Mouse (Mus musculus): ENCODE results near the gene Tnfaip8l3. TPM values are rescaled to one million over a fixed set of nuclear protein-coding genes. Genes with fewer than 3 reads are reported as not detected.

Gene Tnfaip8l3
- total RNA-seq (2021), result under 1 TPM; 0.19 to 0.33 TPM

GRCm38 (mm10) chr9:54068032-54068649 lies at the start of gene Tnfaip8l3:
TSS of gene Tnfaip8l3 (minus strand) at chr9:54068388.
- peak; percentile 17 to 28 for DNase-seq
- intact Hi-C loops (cut with DNase I), result no loop called here

DNA sequence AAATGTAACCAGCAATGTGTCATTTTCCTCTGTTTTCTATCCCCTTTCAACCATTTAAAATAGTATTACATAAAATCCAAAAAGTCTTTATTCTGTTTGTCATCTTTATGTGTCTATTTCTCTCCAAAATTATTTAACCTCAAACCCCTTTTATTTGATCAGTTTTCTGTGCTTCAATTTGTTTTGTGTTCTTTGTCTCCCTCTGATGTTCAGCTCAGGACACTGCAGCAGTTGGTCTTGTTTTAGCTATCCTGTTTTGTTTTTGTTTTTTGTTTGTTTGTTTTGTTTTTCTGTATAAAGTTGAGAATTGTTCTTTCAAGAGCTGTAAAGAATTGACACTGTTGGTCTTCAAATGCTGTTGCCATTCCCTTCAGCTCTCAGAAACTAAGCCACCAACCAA lies 44.5 kb upstream of the Tnfaip8l3 start:
- DNase-seq, result no peak
- intact Hi-C loops (cut with DNase I), result loop anchor here (1.0 to 5.0 kb wide), 3 partner anchors 121 to 280 kb away; no protein-coding TSS in a partner anchor

GRCm38 (mm10) chr9:54098636-54099035 lies 30.4 kb upstream of the Tnfaip8l3 start:
- intact Hi-C loops (cut with DNase I), result no loop called here
- no peak for DNase-seq

DNA sequence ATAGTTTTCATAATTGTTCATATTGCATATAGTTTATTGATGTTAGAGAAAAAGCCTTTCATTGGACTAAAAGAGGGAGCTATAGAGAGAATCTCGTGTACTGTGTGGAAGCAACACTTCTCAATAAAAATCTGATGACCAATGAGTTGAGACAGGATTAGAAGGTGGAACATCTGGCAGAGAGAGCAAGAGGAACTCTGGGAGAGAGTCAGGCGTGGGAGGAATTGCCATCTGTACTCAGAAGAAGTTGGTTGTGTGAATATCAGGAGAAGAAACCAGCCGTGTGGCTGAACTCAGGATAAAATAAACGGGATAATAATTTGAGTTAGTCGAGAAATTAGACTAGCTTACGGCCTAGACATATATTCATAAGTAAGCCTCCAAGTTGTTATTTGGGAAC lies 28.9 kb upstream of the Tnfaip8l3 start:
- intact Hi-C loops (cut with DNase I), result no loop called here
- no peak for DNase-seq

DNA sequence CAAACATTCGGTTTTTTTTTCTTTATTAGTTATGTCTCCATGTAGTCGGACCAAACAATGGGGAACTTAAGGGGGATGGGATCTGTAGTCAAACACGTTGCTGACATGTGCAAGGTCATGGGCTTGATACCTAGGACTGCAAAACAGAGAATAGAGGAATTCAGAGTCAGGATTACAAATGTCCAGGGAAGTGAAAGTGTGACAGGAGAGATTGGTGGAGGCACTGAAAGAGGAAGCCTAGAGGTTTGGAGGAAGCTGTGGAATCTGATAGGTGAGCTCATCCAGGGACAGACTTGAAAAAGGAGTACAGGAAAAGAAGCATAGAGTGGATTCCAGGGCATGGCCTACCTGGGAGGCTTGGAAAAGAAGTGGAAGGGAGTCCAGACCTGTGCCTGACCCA lies 16.1 kb upstream of the Tnfaip8l3 start:
- intact Hi-C loops (cut with DNase I), result no loop called here
- DNase-seq, result no peak

GRCm38 (mm10) chr9:54077740-54078139 lies 9.6 kb upstream of the Tnfaip8l3 start:
- no peak for DNase-seq
- intact Hi-C loops (cut with DNase I), result no loop called here

DNA sequence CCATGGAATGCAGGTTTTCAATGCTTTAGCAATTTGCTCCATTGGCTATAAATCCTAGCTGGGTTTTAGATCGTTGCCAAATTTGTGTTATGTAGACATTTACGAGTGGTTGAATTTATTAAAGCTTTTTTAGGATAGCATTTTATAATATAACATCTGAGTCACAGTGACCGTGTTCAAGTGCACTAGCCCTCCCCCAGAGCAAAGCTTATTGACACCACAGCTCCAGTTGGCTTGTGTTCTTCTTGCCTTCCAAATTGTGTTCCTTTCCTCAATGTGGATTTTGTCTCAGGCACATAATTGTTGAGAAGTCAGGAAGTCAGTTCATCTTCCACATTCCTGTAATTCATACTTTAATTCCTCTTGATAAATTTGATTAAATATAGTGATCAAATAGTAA lies 6.7 kb upstream of the Tnfaip8l3 start:
- DNase-seq, result no peak
- intact Hi-C loops (cut with DNase I), result no loop called here

GRCm38 (mm10) chr9:54073688-54074087 lies 5.5 kb upstream of the Tnfaip8l3 start:
- intact Hi-C loops (cut with DNase I), result no loop called here

DNA sequence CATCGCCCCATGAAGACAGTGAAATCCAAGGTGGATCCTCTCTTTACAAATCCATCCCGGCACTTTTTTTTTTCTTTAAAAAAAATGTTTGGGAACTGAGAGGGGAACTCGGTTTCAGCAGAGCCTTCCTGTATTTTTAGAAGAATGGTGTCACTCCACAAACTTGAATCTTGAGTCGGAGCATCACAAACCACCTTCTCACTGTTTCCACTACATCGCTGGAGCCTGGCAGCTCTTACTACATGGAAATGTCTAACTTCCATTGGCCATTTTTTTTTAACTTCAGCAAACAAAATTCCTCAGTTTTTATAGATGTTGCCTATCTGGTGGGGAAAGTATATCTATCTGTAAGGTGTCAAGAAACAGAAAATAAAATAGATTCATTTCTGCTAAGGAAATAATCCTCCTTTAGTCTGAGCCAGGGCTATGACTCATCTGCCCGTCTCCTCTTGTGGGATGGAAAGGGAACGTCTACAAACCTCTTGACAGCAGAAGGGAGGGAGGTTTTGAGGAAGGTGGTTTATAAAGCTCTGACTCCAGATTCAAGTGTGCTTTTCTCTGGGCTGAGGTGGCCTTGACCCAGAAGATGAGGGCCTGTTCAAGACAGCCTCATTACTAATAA lies 3.4 kb upstream of the Tnfaip8l3 start:
- no peak for DNase-seq
- intact Hi-C loops (cut with DNase I), result no loop called here

More at GRCm38 (mm10) chr9:54073688-54074087, 5.5 kb upstream of the Tnfaip8l3 start:
- DNase-seq, result no peak

GRCm38 (mm10) chr9:54069204-54069603 lies 1.0 kb upstream of the Tnfaip8l3 start:
- no peak for DNase-seq
- intact Hi-C loops (cut with DNase I), result no loop called here

GRCm38 (mm10) chr9:54068777-54069176 lies 589 bp upstream of the Tnfaip8l3 start:
- peak; percentile 77 for DNase-seq
- intact Hi-C loops (cut with DNase I), result no loop called here

DNA sequence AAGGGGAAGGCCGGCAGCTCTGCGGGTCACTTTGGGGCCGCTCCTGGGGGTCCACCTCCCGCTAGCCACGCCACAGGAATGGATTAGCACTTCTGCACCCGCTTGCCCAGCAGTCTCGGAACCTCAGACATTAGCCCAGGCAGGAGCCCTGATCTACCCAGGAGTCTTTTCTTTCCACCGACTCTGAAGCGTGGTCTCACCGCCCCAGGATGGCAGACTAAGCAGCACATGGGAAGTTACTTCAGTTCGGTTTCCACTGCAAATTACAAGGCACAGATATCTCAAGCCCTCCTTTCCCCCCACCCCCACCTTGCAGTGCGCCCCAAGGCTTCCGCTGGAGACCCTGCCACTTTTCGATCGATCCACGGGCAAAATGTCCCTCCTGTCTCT lies 551 bp downstream of the Tnfaip8l3 start:
- intact Hi-C loops (cut with DNase I), result no loop called here
- DNase-seq, result no peak

DNA sequence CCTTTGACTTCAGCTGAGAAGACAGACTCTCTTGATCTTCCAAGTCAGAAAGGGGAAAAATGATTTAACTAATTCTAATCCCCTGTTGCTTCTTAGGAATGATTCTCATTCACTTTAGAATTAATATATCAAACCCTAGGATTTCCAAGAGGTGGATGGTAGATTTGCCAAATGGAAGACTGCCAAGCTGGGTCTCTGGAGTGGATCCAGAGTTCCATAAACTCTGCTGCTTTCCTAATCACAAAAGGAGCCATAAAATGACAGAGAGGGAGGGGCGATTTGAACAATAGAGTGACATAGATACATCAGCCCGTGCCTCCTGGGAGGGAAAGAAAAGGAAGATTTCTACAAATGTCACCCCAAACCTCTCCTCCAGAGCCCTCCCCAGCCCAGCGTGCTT lies 3.4 kb downstream of the Tnfaip8l3 start:
- intact Hi-C loops (cut with DNase I), result no loop called here
- no peak for DNase-seq

DNA sequence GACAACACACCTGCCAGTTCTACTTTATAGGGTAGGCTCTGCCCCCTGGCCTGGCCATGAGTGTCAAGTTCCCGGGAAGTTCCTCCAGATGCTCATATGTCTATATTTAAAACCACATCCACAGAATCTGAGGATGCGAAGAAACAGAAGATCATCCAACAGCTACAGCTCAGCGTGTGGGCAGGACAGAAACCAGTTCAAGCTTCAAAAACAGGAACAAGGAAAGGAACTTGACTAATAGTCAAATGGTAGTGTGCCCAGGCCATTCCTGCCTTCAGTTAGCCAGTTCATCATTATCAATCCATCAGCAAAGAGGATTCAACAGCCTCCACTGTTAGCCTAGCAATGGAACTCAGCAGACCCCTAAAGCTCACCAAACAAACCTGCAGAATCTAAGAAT lies 4.5 kb downstream of the Tnfaip8l3 start:
- intact Hi-C loops (cut with DNase I), result no loop called here
- DNase-seq, result no peak

- intact Hi-C loops (cut with DNase I), result no loop called here
- no peak for DNase-seq
Observed at GRCm38 (mm10) chr9:54061666-54062065, 6.5 kb downstream of the Tnfaip8l3 start.

DNA sequence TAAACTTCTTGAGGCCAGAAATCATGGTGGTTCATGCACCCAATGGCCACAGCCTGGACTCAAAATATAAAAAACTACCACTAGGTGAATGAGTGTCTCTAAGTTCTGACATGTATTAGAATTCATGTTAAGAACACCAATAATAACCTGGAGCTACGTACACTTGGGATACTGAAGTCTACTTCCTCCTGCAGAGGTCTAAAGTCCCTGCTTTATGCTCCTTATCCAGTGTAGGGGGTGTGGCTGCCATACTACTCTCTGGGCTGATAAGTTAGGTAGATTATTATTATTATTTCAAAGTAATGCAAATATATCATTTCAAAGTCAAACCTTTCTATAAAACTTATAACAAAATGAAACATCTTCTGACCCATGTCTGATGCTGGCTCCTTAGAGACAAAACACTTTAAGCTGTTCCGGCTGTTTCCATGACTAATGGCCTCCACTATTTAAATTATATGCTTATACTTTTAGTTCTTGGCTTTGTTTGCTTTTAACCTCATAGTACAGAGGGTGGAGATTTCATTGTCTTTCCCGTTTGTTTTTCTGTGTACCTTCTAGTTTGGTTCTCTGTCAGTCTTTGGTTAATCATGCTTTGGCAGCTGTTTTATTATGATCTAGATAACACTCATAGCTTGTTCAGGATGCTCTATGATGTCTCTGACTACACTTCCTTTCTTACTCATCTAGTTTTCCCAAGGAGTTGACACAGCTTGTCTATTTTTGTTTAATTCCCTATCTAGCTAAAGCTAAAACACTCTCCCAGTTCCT lies 16.7 kb downstream of the Tnfaip8l3 start:
- no peak for DNase-seq
- intact Hi-C loops (cut with DNase I), result no loop called here

DNA sequence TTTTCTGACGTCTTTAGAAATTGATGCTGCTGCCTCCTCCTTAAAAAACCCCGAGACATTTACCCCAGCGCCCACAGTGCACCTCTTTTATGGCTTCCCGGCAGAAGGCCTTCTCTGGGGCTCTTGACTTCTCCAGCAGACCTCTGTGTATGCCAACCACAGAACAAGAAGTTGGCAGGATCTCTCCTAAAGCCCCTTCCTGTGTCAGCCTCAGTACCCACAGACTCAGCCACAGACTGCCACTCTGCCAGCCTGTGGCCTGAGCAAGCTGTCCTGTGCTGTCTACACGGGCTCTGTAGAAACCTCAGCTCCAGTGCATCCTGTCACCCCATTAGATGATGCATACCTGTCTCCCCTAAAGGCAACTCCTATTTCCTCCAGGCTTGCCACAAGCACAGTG lies 19.2 kb downstream of the Tnfaip8l3 start:
- DNase-seq, result no peak
- intact Hi-C loops (cut with DNase I), result no loop called here

DNA sequence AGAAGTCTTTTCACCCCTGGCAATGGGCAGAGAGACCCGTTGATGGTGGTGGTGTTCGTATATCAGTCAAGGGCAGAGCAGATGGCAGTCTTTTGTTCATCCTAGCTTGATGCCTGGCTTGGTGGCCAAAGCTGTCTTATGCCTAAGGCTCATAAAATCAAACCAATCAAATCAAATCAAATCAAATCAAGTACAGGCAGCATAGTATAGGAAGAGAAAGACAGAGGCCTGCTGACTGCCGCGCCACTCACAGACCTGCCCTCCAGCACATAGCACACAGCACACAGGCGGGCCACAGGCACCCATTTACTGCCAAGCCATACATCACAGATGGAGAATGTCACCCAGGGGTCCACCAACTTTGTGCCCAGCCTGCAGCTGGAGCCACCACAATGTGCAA lies 25.1 kb downstream of the Tnfaip8l3 start:
- DNase-seq, result no peak
- intact Hi-C loops (cut with DNase I), result no loop called here

- no peak for DNase-seq
Observed at GRCm38 (mm10) chr9:54037717-54038116, 30.5 kb downstream of the Tnfaip8l3 start.

GRCm38 (mm10) chr9:54034691-54035090 lies 33.5 kb downstream of the Tnfaip8l3 start:
- intact Hi-C loops (cut with DNase I), result no loop called here
- no peak for DNase-seq

More at GRCm38 (mm10) chr9:54037717-54038116, 30.5 kb downstream of the Tnfaip8l3 start:
- intact Hi-C loops (cut with DNase I), result no loop called here

GRCm38 (mm10) chr9:54022795-54023194 lies 45.4 kb downstream of the Tnfaip8l3 start:
- DNase-seq, result no peak
- intact Hi-C loops (cut with DNase I), result no loop called here

DNA sequence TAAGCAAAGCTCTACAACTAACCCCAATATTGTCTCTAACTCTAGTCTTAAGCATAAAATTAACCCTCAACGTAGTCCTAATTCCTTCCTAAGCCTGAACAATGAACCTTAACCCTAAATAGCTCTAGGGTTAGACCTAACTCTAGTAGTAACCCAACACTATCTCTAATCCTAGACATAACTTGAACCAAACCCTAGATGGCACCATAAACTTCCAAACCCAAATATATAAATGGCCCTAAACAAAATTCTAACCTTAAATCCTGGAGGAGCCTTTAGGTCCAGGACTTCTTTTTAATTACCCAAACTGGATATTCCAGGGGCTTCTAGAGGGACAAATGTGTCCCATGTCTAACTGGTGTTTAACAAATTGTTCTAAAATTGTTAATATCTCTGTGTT lies 73.7 kb downstream of the Tnfaip8l3 start:
- no peak for DNase-seq
- intact Hi-C loops (cut with DNase I), result loop anchor here (5.0 kb wide), 1 partner anchor 328 kb away; no protein-coding TSS in a partner anchor

Measured in heart, postnatal 36 days (tissue).